Mouse (Mus musculus) cerebellum, adult 11 months (tissue): ENCODE results near the gene Gm10842.
A peak's percentile ranks its signal among the peaks of the same experiment; 100 is the strongest.

ENCODE experiments used
- DNase-seq: peaks from one replicate; pipeline ENCODE4 v3.0.0; 2022

Gene Gm10842

DNA sequence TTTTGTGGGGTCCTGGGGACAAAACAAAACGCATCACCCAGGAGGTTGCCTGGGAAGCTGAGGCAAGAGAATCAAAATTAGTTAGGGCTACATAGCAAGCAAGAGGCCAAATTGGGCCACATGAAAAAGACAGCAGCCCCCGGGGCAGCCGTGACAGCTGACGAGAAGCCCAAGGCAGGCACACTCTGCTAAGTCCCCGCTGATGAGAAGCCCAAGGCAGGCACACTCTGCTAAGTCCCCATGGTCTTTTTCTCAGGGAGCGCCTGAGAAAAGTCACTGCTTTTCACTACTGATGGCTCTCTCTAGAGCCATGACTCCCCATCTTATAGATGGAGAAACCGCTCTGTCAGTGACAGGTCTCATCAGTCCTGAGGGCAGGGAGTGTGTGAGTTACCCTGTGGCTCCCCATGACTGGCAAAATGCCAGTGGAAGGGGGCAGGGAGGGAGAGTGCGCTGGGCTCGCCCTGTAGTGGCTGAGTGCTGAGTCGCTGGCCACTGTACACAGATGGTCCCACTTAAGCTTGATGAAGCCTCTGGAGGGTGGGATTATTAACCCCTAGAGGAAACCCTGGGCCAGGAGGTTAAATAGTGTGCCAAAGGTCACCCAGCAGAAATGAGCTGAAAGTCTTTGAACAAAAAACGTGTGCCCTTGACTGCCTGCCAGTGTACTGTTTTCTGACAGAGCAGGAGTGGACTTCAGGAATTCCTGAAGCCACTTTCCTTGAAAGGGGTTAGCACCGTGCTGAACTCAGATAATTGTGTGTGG, 6.6 kb downstream of the Gm10842 start:
- DNase-seq: no peak

DNA sequence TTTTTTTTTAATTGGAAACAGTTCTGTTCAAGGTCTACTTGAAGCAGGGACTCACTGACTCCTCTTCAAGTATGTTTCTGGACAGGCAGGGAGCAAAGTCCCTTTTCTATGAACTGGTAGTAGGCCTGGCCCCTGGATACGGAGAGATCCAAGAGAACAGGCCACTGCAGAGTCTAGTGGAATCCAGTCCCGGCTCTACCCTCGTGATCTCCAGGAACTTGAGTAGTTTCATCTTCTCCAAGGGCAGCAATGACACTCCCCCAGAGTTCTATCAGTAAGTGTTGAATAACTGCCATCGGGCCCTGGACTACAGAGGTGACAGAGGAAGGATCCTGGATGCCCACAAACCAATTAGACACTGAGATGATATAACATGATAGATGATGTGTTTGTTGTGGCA, 9.2 kb downstream of the Gm10842 start:
- DNase-seq: no peak

DNA sequence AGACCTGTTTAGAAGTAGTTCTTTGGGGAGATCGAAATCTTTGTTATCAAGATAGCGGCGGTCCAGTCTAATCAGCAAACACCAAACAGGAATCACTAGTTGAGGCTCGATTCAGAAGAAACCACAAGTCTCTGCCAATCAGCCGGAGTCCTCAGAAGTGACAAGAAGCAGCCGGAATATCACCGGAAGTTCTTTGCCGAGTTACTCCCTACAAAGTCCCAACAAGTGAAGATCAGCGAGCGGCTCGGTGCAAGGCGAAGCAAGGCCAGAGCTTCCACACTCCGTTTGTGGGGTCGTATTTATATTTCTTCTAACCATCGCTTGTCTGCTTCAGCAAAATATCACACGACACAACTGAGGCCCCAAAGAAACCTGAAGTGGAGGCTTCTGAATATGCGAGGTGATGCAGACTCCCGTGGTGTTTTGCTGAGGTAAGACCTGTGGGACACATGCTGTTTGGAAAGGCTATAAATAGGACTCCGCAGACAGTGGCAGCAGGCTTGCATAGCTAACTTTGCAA, 10.1 kb downstream of the Gm10842 start:
- DNase-seq: no peak

DNA sequence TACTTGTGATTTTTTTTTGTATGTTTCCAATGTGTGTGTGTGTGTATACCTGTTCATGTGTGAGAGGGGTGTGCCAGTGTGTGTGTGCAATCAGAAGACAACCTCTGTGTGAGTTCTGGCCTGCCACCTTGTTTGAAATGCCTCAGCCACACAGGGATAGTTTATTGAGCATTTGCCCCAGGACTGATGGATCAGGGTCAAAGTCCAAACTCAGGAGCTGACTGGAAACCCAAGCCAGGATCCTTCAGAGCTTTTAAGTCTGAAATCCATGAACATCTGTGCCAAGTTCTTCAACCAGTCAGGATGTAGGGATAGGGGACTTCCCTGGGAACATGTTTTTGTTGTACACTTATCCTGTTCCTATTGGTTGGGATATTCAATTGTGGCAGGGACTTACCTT, 11.4 kb downstream of the Gm10842 start:
- DNase-seq: no peak

DNA sequence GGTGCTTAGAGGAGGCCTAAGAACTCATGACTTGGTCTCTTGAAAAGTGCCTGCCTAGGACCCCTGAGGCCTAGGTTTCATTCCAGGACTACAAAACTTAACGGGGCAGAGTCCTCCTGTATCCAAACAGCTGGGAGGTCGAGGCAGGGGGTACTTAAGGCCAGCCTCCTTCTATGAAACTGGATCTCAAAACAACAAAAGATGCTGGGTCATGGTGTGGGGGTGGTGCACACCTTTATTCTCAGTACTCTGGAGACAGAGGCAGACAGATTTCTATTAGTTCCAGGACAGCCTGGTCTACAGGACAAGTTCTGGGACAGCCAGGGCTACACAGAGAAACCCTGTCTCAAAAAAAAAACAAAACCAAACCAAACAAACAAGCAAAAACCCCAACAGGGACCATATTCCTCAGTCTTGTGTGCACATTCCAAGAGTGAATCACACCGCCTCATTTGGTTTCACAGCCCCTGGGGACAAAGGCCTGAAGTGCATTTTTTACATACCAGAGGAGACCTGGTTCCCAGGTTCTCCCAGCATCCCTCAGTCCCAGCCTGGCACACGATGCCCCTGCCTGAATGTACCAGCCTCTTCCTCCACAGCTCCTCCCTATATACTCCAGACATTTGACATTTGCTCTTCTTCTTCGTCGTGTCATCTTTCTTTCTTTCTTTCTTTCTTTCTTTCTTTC, 13.1 kb downstream of the Gm10842 start:
- DNase-seq: no peak

DNA sequence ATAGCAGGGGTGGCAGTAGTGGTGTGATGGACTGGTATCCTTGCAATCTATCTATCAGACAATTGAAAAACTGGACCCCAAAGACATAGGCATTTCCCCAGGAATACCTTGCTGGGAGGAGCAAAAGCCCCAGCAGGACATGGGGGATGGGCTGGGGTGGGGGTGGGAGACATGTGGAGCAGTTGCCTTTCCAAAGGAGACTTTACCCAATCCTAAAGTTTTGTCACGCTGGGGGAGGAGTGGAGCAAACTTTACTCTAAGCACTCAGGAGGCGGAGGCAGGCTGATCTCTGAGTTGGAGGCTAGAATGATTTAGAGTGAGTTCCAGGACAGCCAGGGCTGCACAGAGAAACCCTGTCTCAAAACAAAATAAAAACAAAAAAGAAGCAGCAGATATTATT, 14.7 kb downstream of the Gm10842 start:
- no peak for DNase-seq

DNA sequence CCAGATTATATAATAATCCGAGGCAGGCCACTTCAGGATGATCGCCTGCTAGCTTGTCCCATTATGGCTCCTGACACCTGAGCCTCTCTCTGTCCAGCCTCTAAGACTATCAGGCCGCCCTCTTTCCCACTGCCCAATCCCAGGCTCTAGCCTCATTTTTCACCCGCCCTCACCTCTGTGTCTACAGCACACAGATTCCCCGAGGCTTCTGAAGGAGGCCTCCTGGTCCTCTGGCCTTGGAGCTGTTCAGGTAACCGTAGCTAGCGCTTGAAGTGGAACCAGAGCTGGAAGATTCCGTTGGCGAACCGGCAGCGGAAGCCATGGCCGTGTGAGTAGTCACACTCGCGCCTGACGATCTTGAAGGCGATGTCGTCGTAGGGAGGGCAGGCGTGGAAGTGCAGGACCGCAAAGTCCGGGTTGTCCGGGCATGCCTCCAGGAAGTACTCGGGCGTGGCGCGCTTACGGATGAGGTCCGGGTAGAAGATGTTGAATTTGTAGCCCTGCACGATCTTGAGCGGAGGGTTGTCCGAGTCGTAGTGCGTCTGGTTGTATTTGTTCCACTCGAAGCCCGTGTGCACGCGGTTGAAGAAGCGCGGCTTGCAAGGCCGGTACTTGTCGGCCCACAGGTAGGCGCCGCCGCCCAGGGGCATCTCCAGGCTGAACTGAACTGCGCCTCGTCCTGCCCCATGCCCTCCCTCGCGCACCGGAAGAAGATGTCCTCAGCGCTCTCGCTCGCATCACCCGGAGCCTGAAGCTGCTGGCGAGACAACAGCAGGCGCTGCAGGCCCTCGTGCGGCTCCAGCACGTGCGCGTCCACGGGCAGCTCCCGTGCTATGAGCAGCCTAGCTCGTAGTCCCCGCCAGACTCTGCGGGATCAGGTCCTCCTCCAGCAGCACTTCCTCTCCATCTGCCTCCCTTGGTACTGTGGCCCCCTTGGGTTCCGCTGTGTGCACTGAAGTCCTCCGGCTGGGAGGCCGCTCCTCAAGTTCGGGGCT, 18.1 kb downstream of the Gm10842 start:
- no peak for DNase-seq

DNA sequence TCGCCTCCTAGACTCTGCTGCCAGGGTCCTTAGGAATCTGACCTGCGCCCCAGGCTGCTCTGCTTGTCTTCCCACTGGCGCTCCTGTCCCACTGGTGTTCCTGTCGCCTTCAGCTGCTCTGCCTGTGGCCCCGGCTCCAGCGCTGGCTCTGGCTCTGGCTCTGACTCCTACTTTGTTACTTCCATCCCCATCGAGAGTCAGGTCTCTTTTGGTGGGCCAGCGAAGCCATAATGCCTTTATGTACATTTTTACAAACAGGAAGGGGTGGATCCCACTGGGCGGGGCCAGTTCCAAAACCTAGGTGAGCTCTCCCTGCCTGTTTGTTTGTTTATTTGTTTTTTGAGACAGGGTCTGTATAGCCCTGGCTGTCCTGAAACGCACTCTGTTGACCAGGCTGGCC, 20.1 kb downstream of the Gm10842 start:
- DNase-seq: no peak

DNA sequence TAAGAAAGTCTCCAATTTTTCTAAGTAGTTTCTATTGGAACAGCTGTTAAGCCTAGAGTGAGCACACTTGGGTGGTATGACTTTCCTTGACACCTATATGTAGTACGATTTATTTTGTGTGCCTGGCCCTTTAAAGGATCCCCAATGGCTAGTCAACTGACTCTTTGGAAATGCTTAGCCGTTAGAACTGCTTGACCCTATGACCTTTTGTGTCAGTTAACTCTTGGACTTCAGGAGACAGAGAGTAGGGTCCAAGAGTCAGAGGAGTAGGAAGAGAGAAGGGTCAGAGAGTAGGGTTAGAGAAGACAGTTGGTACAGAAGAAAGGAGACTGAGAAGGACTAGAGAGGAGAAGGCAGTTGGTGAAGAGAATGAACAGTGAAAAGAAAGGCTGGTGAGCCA, 31.8 kb downstream of the Gm10842 start, which contains the start of gene Tlk2:
Gene Tlk2, plus strand, starts transcription at position 292 of the 400 bp plus-strand sequence.
- no peak for DNase-seq

DNA sequence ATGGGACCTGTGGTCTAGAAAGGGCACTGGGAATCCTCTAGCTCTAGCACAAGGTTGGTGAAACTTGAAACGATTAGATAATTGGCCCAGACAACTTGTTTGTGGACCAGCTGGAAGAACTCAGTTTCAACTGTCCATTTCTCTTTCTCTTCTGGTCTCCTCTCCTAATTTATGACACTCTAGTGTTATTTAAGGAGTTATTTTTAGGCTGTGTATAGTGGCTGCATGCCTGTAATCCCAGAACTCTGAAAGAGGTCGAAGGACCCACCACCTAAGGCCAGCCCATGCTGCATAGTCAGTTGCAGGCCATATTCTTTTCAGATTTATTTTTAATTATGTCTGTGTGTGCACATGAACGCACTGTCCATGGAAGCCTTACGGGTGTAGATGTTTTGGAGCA, 32.8 kb downstream of the Gm10842 start:
- DNase-seq: no peak

DNA sequence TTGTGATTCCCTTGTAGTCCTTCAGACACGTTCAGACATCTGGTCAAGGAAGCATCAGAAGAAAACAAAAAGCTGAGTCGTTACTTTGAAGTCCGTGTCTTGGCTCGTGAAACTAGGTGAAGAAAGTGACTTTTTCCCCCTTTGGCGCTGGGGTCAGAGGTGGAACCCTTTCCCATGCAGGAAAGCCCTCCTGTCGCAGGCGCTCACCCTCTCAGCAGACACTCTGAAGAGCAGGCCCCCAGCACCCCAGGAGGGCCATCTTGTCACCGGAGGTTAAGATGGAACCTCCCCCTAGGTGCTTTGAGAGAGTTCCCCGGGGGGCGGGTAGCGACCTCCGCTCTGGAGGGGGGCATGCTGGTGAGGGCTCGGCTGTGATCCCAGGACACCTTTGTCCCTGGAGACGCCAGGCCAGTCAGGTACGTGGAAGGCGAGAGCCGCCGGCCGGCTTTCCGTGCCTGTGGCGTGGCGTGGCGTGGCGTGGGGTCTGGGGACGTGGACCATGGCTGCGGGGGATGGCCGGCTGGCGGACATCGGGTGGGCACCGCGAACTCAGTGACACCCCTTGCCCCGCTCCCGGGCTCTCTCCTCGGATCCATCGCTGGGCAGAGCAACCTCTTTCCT, 33.9 kb downstream of the Gm10842 start:
- peak; percentile 43 for DNase-seq

DNA sequence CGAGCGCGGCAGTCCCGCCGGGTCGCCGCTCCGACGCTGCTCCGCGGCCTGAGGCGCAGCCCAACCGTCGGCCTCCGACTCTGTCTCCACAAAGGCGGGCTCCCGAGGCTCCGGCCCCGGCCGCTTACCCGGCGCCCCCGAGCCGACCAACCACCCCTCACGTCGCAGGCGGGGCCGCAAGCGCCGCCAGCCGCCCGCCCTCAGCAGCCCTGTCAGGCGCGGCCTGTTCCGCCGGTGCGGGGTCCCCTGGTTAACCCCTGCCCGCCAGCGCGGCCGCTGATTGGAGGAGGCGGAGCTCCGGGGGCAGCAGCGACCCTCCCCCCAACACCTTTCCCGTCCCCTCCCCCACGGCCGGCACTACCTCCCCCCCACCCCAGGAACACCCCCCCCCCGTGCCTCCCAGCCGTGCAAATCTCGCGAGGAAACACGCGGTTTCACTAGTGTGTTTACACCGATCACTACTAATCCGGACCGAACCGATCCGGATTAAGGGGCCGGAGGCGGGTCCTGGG, 34.5 kb downstream of the Gm10842 start:
- DNase-seq: peak; percentile 83

DNA sequence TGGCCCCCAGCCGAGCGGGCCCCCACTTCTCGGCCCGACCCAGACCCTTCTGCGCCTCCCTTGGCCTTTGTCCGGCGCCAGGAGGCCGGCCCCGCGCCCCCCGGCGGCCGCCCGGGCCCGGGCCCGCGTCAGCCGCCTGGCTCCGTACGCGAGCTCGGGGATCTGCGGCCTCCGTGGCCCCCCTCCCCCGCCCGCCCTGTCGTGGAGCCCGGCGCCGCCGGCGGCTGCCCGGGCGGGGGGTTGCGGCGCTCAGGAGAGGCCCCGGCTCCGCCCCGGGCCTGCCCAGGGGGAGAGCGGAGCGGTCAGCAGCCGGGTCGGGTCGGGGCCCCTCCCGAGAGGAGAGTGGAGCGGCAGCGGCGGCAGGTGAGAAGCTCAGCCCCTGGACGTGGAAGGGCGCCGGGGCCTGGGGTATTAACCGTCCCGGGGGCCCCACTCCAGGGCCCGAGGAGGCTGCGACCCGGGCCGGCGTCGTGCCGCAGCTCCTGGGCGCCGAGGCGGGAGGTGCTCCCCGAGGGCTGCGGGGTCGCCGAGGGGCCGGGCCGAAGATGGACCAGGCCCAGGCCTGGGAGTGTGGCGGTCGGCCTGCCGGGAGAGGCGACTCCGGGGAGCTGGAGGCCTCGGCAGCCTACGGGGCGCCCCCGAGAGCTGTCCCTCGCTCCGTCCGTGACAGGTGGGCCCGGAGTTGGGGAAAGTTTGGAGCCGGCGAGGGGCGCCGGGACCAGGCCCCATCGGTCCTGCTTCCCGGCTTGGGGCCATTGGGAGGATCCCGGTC, 35.2 kb downstream of the Gm10842 start:
- peak; percentile 40 for DNase-seq

DNA sequence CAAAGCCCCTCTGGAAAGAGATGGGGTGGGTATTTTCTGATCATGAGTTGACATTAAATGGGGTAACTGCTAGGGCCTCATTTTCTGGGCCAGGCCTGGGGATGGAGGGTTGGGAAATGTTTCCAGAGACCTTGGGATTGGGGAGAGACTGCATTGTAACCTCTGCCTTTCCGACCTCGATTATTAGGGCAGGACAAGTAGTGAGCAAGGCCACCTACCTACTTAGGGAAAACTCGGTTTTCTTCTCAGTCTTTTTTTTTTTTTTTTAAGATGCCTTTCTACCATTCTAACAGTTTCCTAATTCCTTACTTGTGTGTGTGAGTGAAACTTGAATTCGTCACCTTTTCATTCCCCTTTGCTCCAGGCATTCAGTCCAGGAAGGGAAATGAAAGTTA, 35.8 kb downstream of the Gm10842 start:
- DNase-seq: no peak

DNA sequence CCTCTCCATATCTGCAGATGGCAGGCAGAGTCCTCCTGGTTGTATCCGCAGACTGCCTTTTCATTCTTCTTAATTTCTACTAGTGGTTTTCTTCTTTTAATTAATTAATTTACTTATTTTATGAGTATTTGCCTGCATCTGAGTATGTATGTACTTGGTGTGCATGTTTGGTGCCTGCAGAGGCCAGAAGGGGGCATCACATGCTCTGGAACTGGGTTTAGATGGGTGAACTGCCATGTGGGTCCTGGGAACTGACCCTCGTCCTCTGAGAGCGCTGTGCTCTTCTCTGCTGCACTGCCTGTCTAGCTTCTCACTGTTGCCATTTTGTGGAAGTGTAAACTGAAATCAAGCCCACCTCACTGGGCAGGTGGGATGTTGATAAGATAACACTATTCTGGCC, 38.0 kb downstream of the Gm10842 start:
- no peak for DNase-seq

DNA sequence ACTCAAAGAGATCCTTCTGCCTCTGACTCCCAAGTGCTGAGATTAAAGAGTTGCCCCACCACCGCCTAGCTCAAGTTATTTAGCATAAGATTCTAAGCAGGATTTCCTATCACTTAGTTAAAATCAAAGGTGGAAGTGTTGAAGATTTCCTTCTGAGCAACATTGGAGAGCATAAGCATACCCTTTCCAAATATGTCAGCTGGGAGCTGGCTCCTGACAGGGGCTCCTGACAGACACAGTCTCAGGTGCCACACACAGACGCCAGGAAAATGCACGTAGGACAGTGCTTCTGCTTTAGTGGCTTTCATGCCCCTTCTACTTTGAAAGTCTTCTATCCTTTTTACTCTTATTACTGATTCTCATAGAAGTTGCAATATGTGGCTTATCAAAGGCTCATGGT, 45.5 kb downstream of the Gm10842 start:
- DNase-seq: no peak
